Mouse (Mus musculus): ENCODE data around the gene Lancl1. TPM values are rescaled to one million over a fixed set of nuclear protein-coding genes. Genes with fewer than 3 reads are reported as not detected.

Lancl1 gene
- polyA plus RNA-seq, 1 experiment: 39.5 TPM

- TF ChIP-seq FOSL1 (IDR thresholded peaks at IDR 0.05; ENCODE audit: insufficient read depth, low read length, poor library complexity, severe bottlenecking) (no peak), MYOD1 (IDR thresholded peaks at IDR 0.05; ENCODE audit: control insufficient read depth, insufficient read length, low read depth) (no peak), USF1 (IDR thresholded peaks at IDR 0.05; ENCODE audit: low read depth) (no peak), MAX (IDR thresholded peaks at IDR 0.05) (no peak), MYOG (IDR thresholded peaks at IDR 0.05; ENCODE audit: control insufficient read depth, extremely low read depth, insufficient read length) (no peak), CEBPB (IDR thresholded peaks at IDR 0.05; ENCODE audit: low read depth) (no peak), CTCF (IDR thresholded peaks at IDR 0.05; ENCODE audit: control insufficient read depth, insufficient read depth, insufficient read length) (no peak)
- Histone ChIP-seq H3ac (ENCODE audit: control insufficient read depth, insufficient read length, low read depth) (no peak overlapping the region), H3K36me3 (ENCODE audit: control insufficient read depth, insufficient read depth) (no peaks in the 10 kb centered on the region), H3K79me2 (ENCODE audit: control insufficient read depth, insufficient read depth) (no peaks in the 10 kb centered on the region), H3K4me3 (ENCODE audit: insufficient read depth, poor library complexity, severe bottlenecking) (no peak overlapping the region), H3K79me3 (ENCODE audit: low read depth) (no peaks in the 10 kb centered on the region), H3K27me3 (ENCODE audit: control insufficient read depth, insufficient read depth, insufficient read length) (no peaks in the 10 kb centered on the region)
Observed at GRCm38 (mm10) chr1:66985129-66985698, 53.5 kb downstream of the Lancl1 start.

GRCm38 (mm10) chr1:66980129-66980528, 58.5 kb downstream of the Lancl1 start:
- H3K79me2 ChIP-seq (ENCODE audit: control insufficient read depth, insufficient read depth): no peaks in the 10 kb centered on the region
- TF ChIP-seq MYOD1 (IDR thresholded peaks at IDR 0.05; ENCODE audit: control insufficient read depth, insufficient read length, low read depth): no peak
- TF ChIP-seq MYOG (IDR thresholded peaks at IDR 0.05; ENCODE audit: control insufficient read depth, extremely low read depth, insufficient read length): no peak
- no peak for TF ChIP-seq CEBPB (IDR thresholded peaks at IDR 0.05; ENCODE audit: low read depth)
- no peaks in the 10 kb centered on the region for H3K79me3 ChIP-seq (ENCODE audit: low read depth)
- H3K36me3 ChIP-seq (ENCODE audit: control insufficient read depth, insufficient read depth): no peaks in the 10 kb centered on the region
- H3K27me3 ChIP-seq (ENCODE audit: control insufficient read depth, insufficient read depth, insufficient read length): no peaks in the 10 kb centered on the region
- no peak overlapping the region for H3K4me3 ChIP-seq (ENCODE audit: insufficient read depth, poor library complexity, severe bottlenecking)
- no peak overlapping the region for H3ac ChIP-seq (ENCODE audit: control insufficient read depth, insufficient read length, low read depth)

GRCm38 (mm10) chr1:66975456-66975855, 63.2 kb downstream of the Lancl1 start:
- no peak for TF ChIP-seq CTCF (IDR thresholded peaks at IDR 0.05; ENCODE audit: control insufficient read depth, insufficient read depth, insufficient read length)
- no peak for TF ChIP-seq USF1 (IDR thresholded peaks at IDR 0.05; ENCODE audit: low read depth)
- no peak for TF ChIP-seq MYOG (IDR thresholded peaks at IDR 0.05; ENCODE audit: control insufficient read depth, extremely low read depth, insufficient read length)
- no peak for TF ChIP-seq MYOD1 (IDR thresholded peaks at IDR 0.05; ENCODE audit: control insufficient read depth, insufficient read length, low read depth)
- TF ChIP-seq MAX (IDR thresholded peaks at IDR 0.05): no peak
- TF ChIP-seq FOSL1 (IDR thresholded peaks at IDR 0.05; ENCODE audit: insufficient read depth, low read length, poor library complexity, severe bottlenecking): no peak
- TF ChIP-seq CEBPB (IDR thresholded peaks at IDR 0.05; ENCODE audit: low read depth): no peak
- no peak overlapping the region for H3ac ChIP-seq (ENCODE audit: control insufficient read depth, insufficient read length, low read depth)
- H3K79me2 ChIP-seq (ENCODE audit: control insufficient read depth, insufficient read depth): no peaks in the 10 kb centered on the region
- no peak overlapping the region for H3K4me3 ChIP-seq (ENCODE audit: insufficient read depth, poor library complexity, severe bottlenecking)
- no peaks in the 10 kb centered on the region for H3K36me3 ChIP-seq (ENCODE audit: control insufficient read depth, insufficient read depth)
- H3K79me3 ChIP-seq (ENCODE audit: low read depth): no peaks in the 10 kb centered on the region
- no peaks in the 10 kb centered on the region for H3K27me3 ChIP-seq (ENCODE audit: control insufficient read depth, insufficient read depth, insufficient read length)

- Histone ChIP-seq H3K27me3 (ENCODE audit: control insufficient read depth, insufficient read depth, insufficient read length) (no peaks in the 10 kb centered on the region), H3K36me3 (ENCODE audit: control insufficient read depth, insufficient read depth) (no peaks in the 10 kb centered on the region), H3K4me3 (ENCODE audit: insufficient read depth, poor library complexity, severe bottlenecking) (no peak overlapping the region), H3K79me3 (ENCODE audit: low read depth) (no peaks in the 10 kb centered on the region), H3ac (ENCODE audit: control insufficient read depth, insufficient read length, low read depth) (no peak overlapping the region), H3K79me2 (ENCODE audit: control insufficient read depth, insufficient read depth) (no peaks in the 10 kb centered on the region)
- TF ChIP-seq MYOD1 (IDR thresholded peaks at IDR 0.05; ENCODE audit: control insufficient read depth, insufficient read length, low read depth) (no peak), MAX (IDR thresholded peaks at IDR 0.05) (no peak), CEBPB (IDR thresholded peaks at IDR 0.05; ENCODE audit: low read depth) (no peak), CTCF (IDR thresholded peaks at IDR 0.05; ENCODE audit: control insufficient read depth, insufficient read depth, insufficient read length) (no peak), USF1 (IDR thresholded peaks at IDR 0.05; ENCODE audit: low read depth) (no peak), MYOG (IDR thresholded peaks at IDR 0.05; ENCODE audit: control insufficient read depth, extremely low read depth, insufficient read length) (no peak), FOSL1 (IDR thresholded peaks at IDR 0.05; ENCODE audit: insufficient read depth, low read length, poor library complexity, severe bottlenecking) (no peak)
Observed at GRCm38 (mm10) chr1:66964857-66965256, 73.8 kb downstream of the Lancl1 start.

- no peaks in the 10 kb centered on the region for H3K27me3 ChIP-seq (ENCODE audit: control insufficient read depth, insufficient read depth, insufficient read length)
- no peaks in the 10 kb centered on the region for H3K79me3 ChIP-seq (ENCODE audit: low read depth)
- no peak for TF ChIP-seq USF1 (IDR thresholded peaks at IDR 0.05; ENCODE audit: low read depth)
- no peak for TF ChIP-seq FOSL1 (IDR thresholded peaks at IDR 0.05; ENCODE audit: insufficient read depth, low read length, poor library complexity, severe bottlenecking)
- no peak for TF ChIP-seq CEBPB (IDR thresholded peaks at IDR 0.05; ENCODE audit: low read depth)
- TF ChIP-seq MYOD1 (IDR thresholded peaks at IDR 0.05; ENCODE audit: control insufficient read depth, insufficient read length, low read depth): no peak
- TF ChIP-seq CTCF (IDR thresholded peaks at IDR 0.05; ENCODE audit: control insufficient read depth, insufficient read depth, insufficient read length): no peak
- TF ChIP-seq MAX (IDR thresholded peaks at IDR 0.05): no peak
- no peak for TF ChIP-seq MYOG (IDR thresholded peaks at IDR 0.05; ENCODE audit: control insufficient read depth, extremely low read depth, insufficient read length)
- H3K36me3 ChIP-seq (ENCODE audit: control insufficient read depth, insufficient read depth): no peaks in the 10 kb centered on the region
- H3ac ChIP-seq (ENCODE audit: control insufficient read depth, insufficient read length, low read depth): no peak overlapping the region
- H3K4me3 ChIP-seq (ENCODE audit: insufficient read depth, poor library complexity, severe bottlenecking): no peak overlapping the region
- no peaks in the 10 kb centered on the region for H3K79me2 ChIP-seq (ENCODE audit: control insufficient read depth, insufficient read depth)
Observed at GRCm38 (mm10) chr1:66960536-66961243, 78.0 kb downstream of the Lancl1 start.

All from C2C12 (cell line).